Mouse (Mus musculus) macrophage (primary cell): ENCODE measurements around the gene Nolc1. TPM values are rescaled to one million over a fixed set of nuclear protein-coding genes. Genes with fewer than 3 reads are reported as not detected.
"Not testable (repeated sequence)": the region's sequence is repeated elsewhere in the genome, so short reads cannot be mapped to it uniquely, and the experiment has no call there.

ENCODE experiments used
- H3K27ac ChIP-seq: fragments of 350-480 bp; formaldehyde crosslinking; 2 replicates; pipeline ENCODE4 v1.9.0; 2021
- H3K36me3 ChIP-seq: fragments of 350-480 bp; formaldehyde crosslinking; 2 replicates; pipeline ENCODE4 v1.9.0; 2021; ENCODE audit errors: inconsistent target
- H3K4me3 ChIP-seq: fragments of 350-480 bp; formaldehyde crosslinking; 2 replicates; pipeline ENCODE4 v1.9.0; 2021; ENCODE audit errors: inconsistent target
- H3K79me2 ChIP-seq: fragments of 350-480 bp; formaldehyde crosslinking; 2 replicates; pipeline ENCODE4 v1.9.0; 2021; ENCODE audit errors: inconsistent target
- WGBS: methylation state at CpG from one replicate; pipeline ENCODE4 v1.1.7; 2026; ENCODE audit warnings: inconsistent platforms; ENCODE audit not compliant: missing documents; 5-methylcytosine and 5-hydroxymethylcytosine counted together
- polyA plus RNA-seq: library from polyadenylated mRNA; stranded (reverse); fragments of 250-400 nt; gene quantifications from 3 replicates; pipeline ENCODE4 v1.2.4, GENCODE M21; 2018; ENCODE audit warnings: inconsistent platforms

Gene Nolc1
- polyA plus RNA-seq, 1 experiment from 2014 or later: 43.9 TPM

DNA sequence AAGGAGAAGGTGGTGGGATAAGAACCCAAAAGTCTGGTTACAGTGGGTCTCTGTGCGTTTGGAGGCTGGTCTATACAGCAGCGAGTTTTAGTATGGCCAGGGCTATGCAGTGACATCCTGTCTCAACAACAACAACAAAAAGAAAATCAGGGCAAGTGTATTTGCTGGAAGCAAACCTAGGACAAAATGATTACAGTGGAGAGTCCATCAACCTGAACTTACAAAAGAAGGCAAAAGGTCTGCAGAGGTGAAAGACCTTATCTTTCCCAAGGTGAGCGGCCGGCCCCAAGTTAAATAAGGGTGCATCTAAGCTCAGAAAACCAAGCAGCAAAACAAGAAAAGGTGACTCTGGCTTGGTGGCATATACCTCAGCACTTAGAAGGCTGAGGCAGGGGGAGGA, 16.0 kb downstream of the Nolc1 start:
- Histone ChIP-seq H3K79me2 (no peaks in the 10 kb centered on the region), H3K36me3 (no peaks in the 10 kb centered on the region), H3K27ac (no peak overlapping the region), H3K4me3 (no peak overlapping the region)
- WGBS: 90% methylated on average over 4 of the region's 4 CpGs

DNA sequence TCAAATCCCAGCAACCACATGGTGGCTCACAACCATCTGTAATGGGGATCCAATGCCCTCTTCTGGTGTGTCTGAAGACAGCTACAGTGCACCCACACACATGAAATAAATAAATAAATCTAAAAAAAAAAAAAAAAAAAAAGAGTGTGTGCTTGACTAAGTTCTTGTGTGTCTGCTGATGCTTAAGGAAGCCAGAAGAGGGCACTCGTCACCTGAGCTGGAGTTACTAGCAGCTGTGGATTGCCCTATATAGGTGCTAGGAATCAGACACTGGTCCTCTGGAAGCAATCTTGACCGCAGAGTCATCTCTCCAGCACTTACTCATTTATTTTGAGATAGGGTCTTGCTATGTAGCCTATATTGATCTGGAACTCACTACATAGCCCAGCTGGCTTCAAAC, 18.5 kb downstream of the Nolc1 start:
- Histone ChIP-seq H3K4me3 (no peak overlapping the region), H3K27ac (no peak overlapping the region), H3K36me3 (no peaks in the 10 kb centered on the region), H3K79me2 (no peaks in the 10 kb centered on the region)
- 93% methylated on average over 2 of the region's 2 CpGs for WGBS

DNA sequence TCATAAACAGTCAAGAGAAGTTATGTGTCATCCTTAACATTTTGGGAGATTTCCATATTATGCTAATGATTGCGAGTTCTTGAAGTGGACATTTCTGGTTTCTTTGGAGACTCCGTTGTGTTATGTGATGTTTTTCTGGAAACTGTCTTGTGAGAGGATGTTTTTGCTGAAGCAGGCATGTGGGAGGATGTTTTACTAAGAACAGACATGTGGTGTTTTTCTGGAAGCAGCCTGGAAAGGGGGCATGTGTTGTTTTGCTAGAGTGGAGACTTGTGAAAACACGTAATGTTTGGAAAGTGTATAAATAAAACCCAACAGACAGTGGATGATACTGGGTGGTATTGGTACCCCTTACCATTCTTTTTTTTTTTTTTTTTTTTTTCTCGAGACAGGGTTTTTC, 19.6 kb downstream of the Nolc1 start:
- no peaks in the 10 kb centered on the region for H3K36me3 ChIP-seq
- no peaks in the 10 kb centered on the region for H3K79me2 ChIP-seq
- no peak overlapping the region for H3K27ac ChIP-seq
- 98% methylated on average over 3 of the region's 4 CpGs for WGBS
- no peak overlapping the region for H3K4me3 ChIP-seq

DNA sequence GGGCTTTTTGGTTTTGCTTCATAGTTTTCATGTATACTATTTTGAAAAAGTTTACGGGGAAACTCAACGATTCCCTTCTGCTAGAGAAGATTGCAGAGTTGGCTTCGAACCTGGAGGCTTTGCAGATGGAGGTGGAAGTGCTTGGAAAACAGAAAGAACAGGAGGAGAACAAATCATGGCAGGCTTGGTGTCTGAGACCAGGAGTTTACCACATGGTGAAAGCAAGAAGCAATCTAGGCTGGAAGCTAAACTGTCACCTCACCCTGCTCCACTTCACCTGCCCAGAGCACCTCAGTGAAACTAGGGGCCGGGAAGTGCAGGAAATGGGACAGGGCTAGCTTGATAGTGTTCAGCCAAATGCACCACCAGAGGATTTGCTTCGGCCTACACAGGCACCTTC, 20.7 kb downstream of the Nolc1 start:
- Histone ChIP-seq H3K4me3 (no peak overlapping the region), H3K27ac (no peak overlapping the region), H3K79me2 (no peaks in the 10 kb centered on the region), H3K36me3 (no peaks in the 10 kb centered on the region)
- WGBS: 93% methylated on average over 5 of the region's 5 CpGs

DNA sequence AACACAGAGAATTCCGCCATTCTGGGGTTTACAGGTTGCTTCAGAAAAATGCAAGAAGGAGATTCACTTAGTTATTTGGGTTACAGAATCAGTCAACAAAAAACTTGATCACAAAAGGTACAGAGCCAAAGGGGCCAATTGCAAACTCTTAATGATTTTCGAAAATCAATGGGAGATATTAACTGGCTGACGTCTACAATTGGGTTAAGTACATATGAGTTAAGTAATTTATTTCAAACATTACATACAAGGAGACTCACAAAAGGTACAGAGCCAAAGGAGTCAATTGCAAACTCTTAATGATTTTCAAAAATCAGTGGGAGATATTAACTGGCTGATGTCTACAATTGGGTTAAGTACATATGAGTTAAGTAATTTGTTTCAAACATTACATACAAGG, 23.9 kb downstream of the Nolc1 start:
- Histone ChIP-seq H3K27ac (no peak overlapping the region), H3K4me3 (no peak overlapping the region), H3K79me2 (no peaks in the 10 kb centered on the region), H3K36me3 (no peaks in the 10 kb centered on the region)
- 96% methylated on average over 3 of the region's 3 CpGs for WGBS

DNA sequence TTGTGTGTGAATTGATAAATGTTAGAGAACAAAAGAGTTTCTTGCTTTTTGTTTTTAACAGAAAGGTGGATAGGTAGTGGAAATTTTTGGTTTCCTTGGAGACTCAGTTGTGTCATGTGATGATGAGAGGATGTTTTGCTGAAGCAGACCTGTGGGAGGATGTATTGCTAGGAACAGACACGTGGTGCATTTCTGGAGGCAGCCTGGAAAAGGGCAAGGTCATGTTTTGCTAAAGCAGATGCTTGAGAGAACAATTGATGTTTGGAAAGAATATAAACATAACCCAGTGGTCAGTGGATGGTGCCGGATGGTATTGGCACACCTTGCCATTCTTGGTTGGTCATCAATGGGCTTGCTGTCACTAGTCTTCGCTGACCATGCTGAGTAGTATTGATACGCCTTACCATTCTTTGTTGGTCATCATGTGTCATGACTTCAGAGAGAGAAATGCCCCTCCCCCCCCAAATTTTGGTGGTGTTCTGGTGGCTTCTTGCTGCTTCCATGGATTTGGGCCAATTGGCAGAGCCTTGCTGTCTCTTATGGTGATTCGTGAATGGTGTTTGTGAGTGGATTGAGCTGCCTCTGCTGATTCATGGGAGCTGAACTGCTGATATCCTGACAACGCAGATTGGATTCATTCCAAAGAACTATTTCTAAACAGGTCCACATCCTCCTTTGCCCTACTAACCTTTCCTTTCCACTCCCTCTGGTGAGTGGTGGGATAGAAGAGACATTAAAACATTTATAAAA, 27.9 kb downstream of the Nolc1 start:
- H3K79me2 ChIP-seq: no peaks in the 10 kb centered on the region
- H3K36me3 ChIP-seq: no peaks in the 10 kb centered on the region
- H3K4me3 ChIP-seq: no peak overlapping the region
- WGBS: 90% methylated on average over 5 of the region's 6 CpGs
- H3K27ac ChIP-seq: no peak overlapping the region

DNA sequence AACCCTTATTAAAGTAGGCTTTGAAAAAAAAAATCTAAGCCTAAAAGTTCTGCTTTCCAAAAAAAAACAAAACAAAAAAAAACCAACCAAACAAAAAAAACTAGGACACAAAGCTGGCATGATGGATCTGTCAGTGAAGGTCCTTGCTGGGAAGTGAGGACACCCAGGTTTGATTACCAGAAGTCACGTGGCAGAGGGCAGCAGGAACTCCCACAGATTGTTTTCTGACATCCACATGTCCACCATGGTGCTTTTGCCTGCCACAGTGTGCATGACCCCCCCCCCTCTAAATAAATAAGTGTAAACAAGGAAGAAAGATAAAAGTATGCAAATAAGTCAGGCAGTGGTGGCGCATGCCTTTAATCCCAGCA, 28.5 kb downstream of the Nolc1 start:
- Histone ChIP-seq H3K79me2 (no peaks in the 10 kb centered on the region), H3K27ac (no peak overlapping the region), H3K36me3 (no peaks in the 10 kb centered on the region), H3K4me3 (no peak overlapping the region)
- 94% methylated on average over 2 of the region's 2 CpGs for WGBS

DNA sequence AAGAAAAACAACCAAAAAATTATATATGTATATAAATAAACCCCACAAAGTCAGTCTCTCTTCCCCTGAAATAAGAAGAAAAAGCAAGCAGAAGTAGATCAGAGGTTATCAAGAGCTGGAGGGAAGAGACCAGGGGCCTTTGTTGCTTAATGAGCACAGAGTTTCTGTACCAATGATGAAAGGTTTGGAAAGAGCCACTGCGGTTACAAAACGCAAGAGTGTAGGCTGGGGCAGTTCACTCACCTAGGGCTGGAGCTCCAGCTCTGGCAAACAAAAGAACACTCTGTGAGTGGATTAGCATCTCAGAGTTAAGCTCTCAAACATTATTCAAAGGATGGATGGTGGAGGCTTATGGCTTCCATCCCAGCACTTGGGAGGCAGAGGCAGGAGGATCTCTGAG, 34.6 kb downstream of the Nolc1 start:
- no peaks in the 10 kb centered on the region for H3K79me2 ChIP-seq
- no peaks in the 10 kb centered on the region for H3K36me3 ChIP-seq
- H3K27ac ChIP-seq: no peak overlapping the region
- WGBS: 70% methylated on average over 2 of the region's 2 CpGs
- H3K4me3 ChIP-seq: no peak overlapping the region

DNA sequence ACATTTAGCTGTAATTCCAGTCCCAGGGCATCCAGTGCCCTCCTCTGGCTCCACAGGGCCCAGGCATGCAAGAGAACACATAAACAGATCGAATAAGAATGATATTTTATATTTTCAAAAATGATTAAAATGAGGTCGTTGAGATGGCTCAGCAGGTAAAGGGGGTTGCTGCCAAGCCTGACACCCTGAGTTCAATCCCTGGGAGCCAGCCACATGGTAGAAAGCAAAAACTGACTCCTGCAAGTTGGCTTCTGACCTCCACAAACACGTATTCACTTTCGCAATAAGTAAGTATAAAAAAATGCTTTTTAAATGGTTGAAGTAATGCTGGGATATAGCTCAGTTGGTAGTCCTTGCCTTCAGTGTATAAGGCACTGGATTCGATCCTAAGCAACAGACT, 35.1 kb downstream of the Nolc1 start:
- 77% methylated on average over 5 of the region's 5 CpGs for WGBS
- no peaks in the 10 kb centered on the region for H3K79me2 ChIP-seq
- H3K27ac ChIP-seq: no peak overlapping the region

DNA sequence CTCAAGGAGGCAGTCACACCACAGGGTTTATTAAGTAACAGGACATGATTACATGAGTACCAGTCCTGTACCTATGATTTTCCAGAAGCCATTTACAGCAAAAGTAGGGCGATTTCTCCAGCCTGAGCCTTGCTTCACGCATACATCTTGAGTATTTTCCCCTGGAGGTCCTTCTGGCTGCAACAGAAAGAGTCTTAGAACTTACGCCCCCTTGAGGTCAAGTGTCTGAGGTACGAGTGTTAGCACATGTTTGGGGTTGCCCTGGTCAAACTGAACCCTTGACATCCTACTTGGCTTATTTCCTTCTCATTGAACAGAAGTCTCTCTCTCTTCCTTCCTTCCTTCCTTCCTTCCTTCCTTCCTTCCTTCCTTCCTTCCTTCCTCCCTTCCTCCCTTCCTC, 39.0 kb downstream of the Nolc1 start:
- no peak overlapping the region for H3K4me3 ChIP-seq
- no peak overlapping the region for H3K27ac ChIP-seq
- no peaks in the 10 kb centered on the region for H3K36me3 ChIP-seq
- 76% methylated on average over 4 of the region's 4 CpGs for WGBS
- no peaks in the 10 kb centered on the region for H3K79me2 ChIP-seq

More for the DNA sequence above, 35.1 kb downstream of the Nolc1 start:
- no peaks in the 10 kb centered on the region for H3K36me3 ChIP-seq
- H3K4me3 ChIP-seq: no peak overlapping the region

DNA sequence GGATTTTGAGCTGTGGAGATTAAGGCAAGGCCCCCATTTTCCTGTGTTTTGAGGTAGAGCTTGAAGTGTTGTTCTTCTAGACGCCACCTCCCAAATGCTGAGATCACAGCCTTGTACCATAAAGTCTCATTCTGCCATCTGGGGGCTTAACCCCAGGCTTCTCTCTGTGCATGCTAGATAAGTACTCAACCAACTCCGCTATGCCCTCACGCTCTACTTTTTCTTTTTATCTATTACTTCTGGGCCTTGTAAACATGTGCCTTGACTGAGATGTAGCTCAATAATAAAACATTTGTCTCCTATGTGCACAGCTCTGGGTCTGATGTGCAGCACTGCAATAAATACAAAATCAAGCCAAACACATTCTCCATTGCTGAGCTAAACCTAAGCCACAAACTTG, 43.8 kb downstream of the Nolc1 start:
- Histone ChIP-seq H3K79me2 (no peaks in the 10 kb centered on the region), H3K36me3 (no peaks in the 10 kb centered on the region), H3K4me3 (no peak overlapping the region), H3K27ac (no peak overlapping the region)
- WGBS: 97% methylated on average over 3 of the region's 3 CpGs

DNA sequence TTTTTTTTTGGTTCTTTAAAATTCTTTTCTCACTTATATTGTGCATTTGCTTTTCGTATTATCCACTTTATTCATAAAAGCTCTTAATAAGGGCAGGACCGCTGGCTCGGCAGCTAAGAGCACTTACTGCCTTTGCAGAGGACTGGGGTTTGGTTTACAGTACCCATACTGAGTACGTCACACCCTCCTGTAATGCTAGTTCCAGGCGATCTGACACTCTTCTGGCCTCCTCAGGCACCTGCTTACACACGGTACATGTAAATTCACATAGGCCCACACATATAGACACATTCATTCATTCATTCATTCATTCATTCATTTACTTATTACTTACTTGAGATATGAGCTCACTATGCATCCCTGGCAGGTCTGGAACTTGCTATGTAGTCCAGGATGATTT, 45.2 kb downstream of the Nolc1 start:
- WGBS: 85% methylated on average over 6 of the region's 6 CpGs
- Histone ChIP-seq H3K79me2 (no peaks in the 10 kb centered on the region), H3K27ac (no peak overlapping the region), H3K4me3 (no peak overlapping the region), H3K36me3 (no peaks in the 10 kb centered on the region)

DNA sequence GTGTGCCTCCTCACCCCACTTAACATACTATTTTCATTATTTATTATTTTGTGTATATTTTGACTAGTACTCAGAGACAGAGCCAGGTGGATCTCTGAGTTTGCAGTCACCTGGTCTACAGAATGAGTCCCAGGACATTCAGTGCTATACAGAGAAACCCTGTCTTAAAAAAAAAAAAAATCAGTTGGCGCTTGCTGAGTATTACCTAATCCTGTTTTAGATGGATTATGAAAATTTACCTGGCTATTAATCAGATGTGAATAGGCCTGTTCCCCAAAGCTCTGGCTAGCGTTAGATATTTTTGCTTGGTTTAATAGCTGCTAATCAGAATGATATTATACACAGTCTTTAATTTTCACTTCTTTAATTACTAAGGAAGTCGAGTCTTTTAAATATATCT, 48.2 kb downstream of the Nolc1 start:
- Histone ChIP-seq H3K4me3 (no peak overlapping the region), H3K79me2 (no peaks in the 10 kb centered on the region), H3K27ac (no peak overlapping the region), H3K36me3 (no peaks in the 10 kb centered on the region)
- WGBS: 79% methylated on average over 3 of the region's 3 CpGs

DNA sequence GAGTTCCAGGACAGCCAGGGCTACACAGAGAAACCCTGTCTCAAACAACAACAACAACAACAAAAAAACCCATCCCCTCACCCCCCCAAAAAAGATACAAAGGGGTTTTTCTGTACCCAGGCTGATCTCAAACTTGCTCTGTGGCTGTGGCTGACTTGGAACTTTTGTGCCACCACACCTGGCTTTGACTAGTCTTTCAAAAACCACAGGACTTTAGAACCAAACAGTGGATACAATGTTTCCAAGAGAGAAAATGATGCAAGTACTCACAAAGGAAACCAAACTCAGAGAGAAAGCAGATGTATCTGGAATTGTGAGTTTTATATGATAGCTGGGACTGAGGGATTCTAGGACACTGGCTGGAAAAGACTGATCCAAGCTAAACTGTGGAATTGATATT, 49.0 kb downstream of the Nolc1 start:
- Histone ChIP-seq H3K36me3 (no peaks in the 10 kb centered on the region), H3K4me3 (no peak overlapping the region), H3K27ac (no peak overlapping the region), H3K79me2 (no peaks in the 10 kb centered on the region)

DNA sequence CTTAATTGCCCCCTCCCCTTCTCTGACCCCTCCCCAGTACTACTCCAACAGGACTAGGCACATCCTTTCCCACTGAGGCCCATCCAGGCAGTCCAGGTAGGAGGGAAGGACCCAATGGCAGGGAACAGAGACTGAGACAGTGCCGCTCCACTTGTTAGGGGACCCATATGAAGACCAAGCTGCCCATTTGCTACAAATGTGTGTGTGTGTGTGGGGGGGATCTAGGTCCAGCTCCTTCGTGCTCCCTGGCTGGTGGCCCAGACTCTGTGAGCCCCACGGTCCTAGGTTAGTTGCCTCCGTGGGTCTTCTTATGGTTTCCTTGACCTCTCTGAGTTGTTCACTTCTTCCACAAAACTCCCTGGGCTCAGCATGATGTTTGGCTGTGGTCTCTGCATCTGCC, 50.6 kb downstream of the Nolc1 start:
- no peak overlapping the region for H3K27ac ChIP-seq
- WGBS: 94% methylated on average over 3 of the region's 4 CpGs
- H3K4me3 ChIP-seq: no peak overlapping the region
- no peaks in the 10 kb centered on the region for H3K36me3 ChIP-seq
- H3K79me2 ChIP-seq: no peaks in the 10 kb centered on the region

DNA sequence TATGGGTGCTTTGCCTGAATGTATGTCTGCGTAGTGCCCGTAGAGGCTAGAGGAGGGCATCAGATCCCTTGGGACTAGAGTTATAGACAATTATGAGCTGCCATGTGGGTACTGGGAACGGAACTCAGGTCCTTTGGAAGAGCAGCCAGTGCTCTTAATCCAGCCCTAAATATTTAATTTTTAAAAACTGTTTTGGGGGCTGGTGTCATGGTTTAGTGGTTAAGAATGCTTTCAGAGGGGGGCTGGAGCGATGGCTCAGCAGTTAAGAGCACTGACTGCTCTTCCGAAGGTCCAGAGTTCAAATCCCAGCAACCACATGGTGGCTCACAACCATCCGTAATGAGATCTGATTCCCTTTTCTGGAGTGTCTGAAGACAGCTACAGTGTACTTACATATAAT, 54.1 kb downstream of the Nolc1 start:
- WGBS: 75% methylated on average over 5 of the region's 6 CpGs
- H3K27ac ChIP-seq, H3K79me2 ChIP-seq, H3K36me3 ChIP-seq, H3K4me3 ChIP-seq: not testable (repeated sequence)
